Mouse (Mus musculus): ENCODE results near the gene Kcnd3. TPM values are rescaled to one million over a fixed set of nuclear protein-coding genes. Genes with fewer than 3 reads are reported as not detected.
A peak's percentile ranks its signal among the peaks of the same experiment; 100 is the strongest.

The Kcnd3 gene
- polyA plus RNA-seq, 1 experiment = 5.0 TPM

DNA sequence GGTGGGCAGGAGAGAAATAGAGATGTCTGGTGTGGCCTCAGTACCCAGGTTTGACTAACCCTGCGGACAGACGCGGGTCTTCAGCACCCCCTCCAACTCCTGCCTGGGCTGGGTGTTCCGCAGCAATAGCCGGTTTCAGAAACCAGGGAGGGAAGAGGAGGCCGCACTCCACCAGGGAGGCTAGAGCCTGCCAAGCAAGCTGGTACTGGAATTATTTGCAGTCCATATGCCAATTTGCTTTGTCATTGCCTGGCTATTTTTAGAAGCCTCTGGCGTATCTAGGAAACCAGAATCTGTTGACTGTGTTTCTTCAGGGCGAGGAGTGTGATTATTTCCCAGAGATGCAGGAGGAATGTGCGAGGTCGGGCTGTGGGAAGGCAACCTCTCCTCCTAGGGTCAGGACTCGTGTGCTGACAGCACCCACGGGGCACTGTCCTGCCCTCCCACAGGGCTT lies 69.1 kb downstream of the Kcnd3 start:
- H3K4me3 ChIP-seq (ENCODE audit: insufficient read depth, low read depth, low read length) = no peak overlapping the region
- no peak overlapping the region for H3K27ac ChIP-seq (ENCODE audit: insufficient read depth, low read depth, low read length)
- TF ChIP-seq POLR2A (IDR thresholded peaks at IDR 0.05; ENCODE audit: low read depth, low read length) (no peak), CTCF (conservative IDR thresholded peaks at IDR 0.05; ENCODE audit: insufficient read depth, insufficient read length, low read depth, low read length) (no peak)
- WGBS = 56% methylated on average over 12 of the region's 12 CpGs
- H3K4me1 ChIP-seq (ENCODE audit: control insufficient read depth, insufficient read depth, low read length) = no peaks in the 10 kb centered on the region
- DNase-seq = peak; percentile 14
- no peaks in the 10 kb centered on the region for H3K27me3 ChIP-seq (replicated peaks; ENCODE audit: control insufficient read depth, insufficient read depth, low read length)
- H3K36me3 ChIP-seq (ENCODE audit: control insufficient read depth, insufficient read depth, low read length) = no peaks in the 10 kb centered on the region

DNA sequence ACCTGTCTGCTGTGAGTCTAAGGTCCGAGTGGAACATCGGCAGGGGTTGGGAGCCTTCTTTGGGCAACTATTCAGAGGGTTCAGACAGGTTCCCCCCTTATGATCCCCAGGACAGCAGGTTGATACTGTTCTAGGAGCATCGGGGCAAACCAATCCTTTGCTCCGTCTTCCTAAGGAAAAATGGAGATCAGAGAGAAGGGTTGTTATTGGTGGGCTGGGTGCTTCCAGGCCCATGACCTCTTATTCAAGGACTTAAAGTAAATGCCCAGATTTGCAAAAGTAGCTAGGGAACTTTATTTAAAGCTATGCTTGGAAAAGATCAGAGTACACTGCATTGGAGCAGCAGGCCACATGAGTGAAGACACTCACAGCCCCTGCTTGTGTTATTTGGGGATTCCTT lies 69.5 kb downstream of the Kcnd3 start:
- no peak for DNase-seq
- no peak overlapping the region for H3K27ac ChIP-seq (ENCODE audit: insufficient read depth, low read depth, low read length)
- WGBS = 77% methylated on average over 4 of the region's 4 CpGs
- no peak overlapping the region for H3K4me3 ChIP-seq (ENCODE audit: insufficient read depth, low read depth, low read length)
- TF ChIP-seq CTCF (conservative IDR thresholded peaks at IDR 0.05; ENCODE audit: insufficient read depth, insufficient read length, low read depth, low read length) = no peak
- no peaks in the 10 kb centered on the region for H3K4me1 ChIP-seq (ENCODE audit: control insufficient read depth, insufficient read depth, low read length)
- no peaks in the 10 kb centered on the region for H3K36me3 ChIP-seq (ENCODE audit: control insufficient read depth, insufficient read depth, low read length)
- no peaks in the 10 kb centered on the region for H3K27me3 ChIP-seq (replicated peaks; ENCODE audit: control insufficient read depth, insufficient read depth, low read length)

DNA sequence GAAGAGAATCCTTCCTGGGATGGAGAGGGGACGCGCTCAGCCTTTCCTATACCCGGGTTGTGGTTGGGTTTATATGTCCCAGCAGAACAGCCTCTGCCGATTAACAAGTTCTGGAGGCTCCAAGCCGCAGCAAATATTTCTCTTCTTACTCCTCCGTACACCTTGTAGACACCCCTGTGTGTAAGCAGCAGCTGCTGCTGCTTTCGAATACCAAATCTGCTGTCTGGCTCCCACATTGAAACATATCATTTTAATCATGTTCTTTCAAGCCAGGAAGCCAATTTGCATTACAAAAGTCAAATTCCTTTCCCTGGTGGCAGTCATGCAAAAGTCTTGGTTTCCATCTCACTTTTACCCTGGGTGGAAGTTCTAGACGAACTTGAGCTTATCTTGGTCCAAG lies 76.7 kb downstream of the Kcnd3 start:
- no peaks in the 10 kb centered on the region for H3K36me3 ChIP-seq (ENCODE audit: control insufficient read depth, insufficient read depth, low read length)
- WGBS = 80% methylated on average over 8 of the region's 8 CpGs
- no peak for DNase-seq
- H3K4me1 ChIP-seq (ENCODE audit: control insufficient read depth, insufficient read depth, low read length) = no peaks in the 10 kb centered on the region
- H3K27me3 ChIP-seq (replicated peaks; ENCODE audit: control insufficient read depth, insufficient read depth, low read length) = no peaks in the 10 kb centered on the region
- H3K27ac ChIP-seq (ENCODE audit: insufficient read depth, low read depth, low read length) = no peak overlapping the region
- TF ChIP-seq CTCF (conservative IDR thresholded peaks at IDR 0.05; ENCODE audit: insufficient read depth, insufficient read length, low read depth, low read length) = no peak
- no peak for TF ChIP-seq POLR2A (IDR thresholded peaks at IDR 0.05; ENCODE audit: low read depth, low read length)
- H3K4me3 ChIP-seq (ENCODE audit: insufficient read depth, low read depth, low read length) = no peak overlapping the region

DNA sequence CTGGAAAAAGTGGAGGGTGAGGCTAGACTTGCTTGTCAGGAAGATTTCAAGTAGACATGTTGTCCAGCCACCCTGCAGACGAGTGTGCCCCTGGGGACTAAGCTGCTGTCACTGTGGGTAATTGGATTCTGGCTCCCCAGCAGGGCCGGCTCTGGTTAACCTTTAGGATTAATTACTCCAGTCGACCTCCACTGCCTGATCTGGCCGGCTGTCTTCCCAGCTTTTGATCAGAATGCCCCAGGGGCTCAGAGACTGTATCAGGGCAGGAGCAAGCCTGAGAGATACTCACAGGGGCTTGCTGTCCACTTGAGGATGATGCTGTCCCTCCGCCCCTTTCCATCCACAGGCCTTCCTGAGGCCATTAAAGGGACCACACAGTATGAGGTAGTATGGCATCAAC lies 77.6 kb downstream of the Kcnd3 start:
- Histone ChIP-seq H3K4me3 (ENCODE audit: insufficient read depth, low read depth, low read length) (no peak overlapping the region), H3K27ac (ENCODE audit: insufficient read depth, low read depth, low read length) (no peak overlapping the region), H3K36me3 (ENCODE audit: control insufficient read depth, insufficient read depth, low read length) (no peaks in the 10 kb centered on the region), H3K4me1 (ENCODE audit: control insufficient read depth, insufficient read depth, low read length) (no peaks in the 10 kb centered on the region), H3K27me3 (replicated peaks; ENCODE audit: control insufficient read depth, insufficient read depth, low read length) (no peaks in the 10 kb centered on the region)
- 36% methylated on average over 5 of the region's 5 CpGs for WGBS
- TF ChIP-seq CTCF (conservative IDR thresholded peaks at IDR 0.05; ENCODE audit: insufficient read depth, insufficient read length, low read depth, low read length) = no peak
- DNase-seq = no peak

DNA sequence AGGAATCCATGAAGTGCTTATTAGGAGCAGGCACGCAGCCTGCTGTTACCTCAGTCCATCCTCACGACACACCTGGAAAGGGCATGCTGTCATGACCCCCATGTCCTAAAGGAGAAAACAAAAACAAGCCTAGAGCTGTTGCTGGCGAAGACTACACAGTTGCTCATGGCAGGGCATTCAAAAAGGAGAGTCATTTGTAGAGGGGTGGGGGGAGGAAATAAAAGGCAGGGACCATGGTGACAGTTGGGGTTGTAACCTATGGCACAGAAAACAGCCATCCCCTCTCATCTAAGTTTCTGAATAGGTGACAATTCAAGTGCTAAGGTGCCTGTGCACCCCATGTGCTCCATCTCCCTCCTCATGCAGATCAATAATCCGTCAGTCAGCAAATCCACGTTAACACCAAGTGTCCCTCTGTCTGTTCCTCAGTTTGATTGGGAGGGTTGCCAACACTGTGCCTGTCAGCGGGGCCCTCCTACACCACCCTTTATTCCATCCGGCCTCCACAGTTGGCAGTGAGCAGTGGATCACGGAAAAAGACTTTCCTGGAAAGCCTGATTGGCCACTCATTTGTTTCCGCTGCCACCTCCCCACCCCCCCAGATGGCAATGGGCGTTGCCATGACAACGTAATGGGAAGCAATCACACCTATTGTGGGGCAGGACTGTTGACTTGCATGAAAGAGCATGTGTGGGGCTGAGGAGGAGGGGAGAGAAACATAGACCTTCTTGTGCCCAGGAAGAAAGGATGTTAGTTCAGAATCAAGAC lies 78.4 kb downstream of the Kcnd3 start:
- Histone ChIP-seq H3K4me1 (ENCODE audit: control insufficient read depth, insufficient read depth, low read length) (no peaks in the 10 kb centered on the region), H3K27me3 (replicated peaks; ENCODE audit: control insufficient read depth, insufficient read depth, low read length) (no peaks in the 10 kb centered on the region), H3K4me3 (ENCODE audit: insufficient read depth, low read depth, low read length) (no peak overlapping the region), H3K27ac (ENCODE audit: insufficient read depth, low read depth, low read length) (no peak overlapping the region), H3K36me3 (ENCODE audit: control insufficient read depth, insufficient read depth, low read length) (no peaks in the 10 kb centered on the region)
- WGBS = 36% methylated on average over 11 of the region's 11 CpGs
- no peak for DNase-seq
- TF ChIP-seq POLR2A (IDR thresholded peaks at IDR 0.05; ENCODE audit: low read depth, low read length) (no peak), CTCF (conservative IDR thresholded peaks at IDR 0.05; ENCODE audit: insufficient read depth, insufficient read length, low read depth, low read length) (no peak)

DNA sequence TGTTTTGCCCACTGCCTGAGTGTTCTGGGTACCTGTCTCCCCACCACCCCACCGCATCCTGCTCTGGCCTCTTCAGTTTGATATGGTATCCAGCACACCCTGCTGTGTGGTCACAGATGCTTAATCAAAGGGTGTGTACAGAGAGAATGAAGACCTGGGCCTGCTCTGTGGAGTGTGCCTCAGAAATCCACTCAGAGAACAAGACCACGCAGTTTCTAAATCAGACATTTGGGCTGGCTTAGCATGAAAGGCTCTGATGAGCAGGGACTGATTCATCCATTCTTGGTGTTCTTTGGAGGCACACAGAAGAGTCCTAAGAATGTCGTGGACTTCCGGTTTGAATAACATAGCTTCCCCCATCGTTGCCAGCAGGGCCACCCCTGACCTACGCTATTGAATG lies 86.3 kb downstream of the Kcnd3 start:
- TF ChIP-seq POLR2A (IDR thresholded peaks at IDR 0.05; ENCODE audit: low read depth, low read length) = no peak
- WGBS = 27% methylated on average over 6 of the region's 6 CpGs
- Histone ChIP-seq H3K27ac (ENCODE audit: insufficient read depth, low read depth, low read length) (no peak overlapping the region), H3K36me3 (ENCODE audit: control insufficient read depth, insufficient read depth, low read length) (no peaks in the 10 kb centered on the region), H3K27me3 (replicated peaks; ENCODE audit: control insufficient read depth, insufficient read depth, low read length) (no peaks in the 10 kb centered on the region), H3K4me1 (ENCODE audit: control insufficient read depth, insufficient read depth, low read length) (no peaks in the 10 kb centered on the region), H3K4me3 (ENCODE audit: insufficient read depth, low read depth, low read length) (no peak overlapping the region)
- no peak for DNase-seq

DNA sequence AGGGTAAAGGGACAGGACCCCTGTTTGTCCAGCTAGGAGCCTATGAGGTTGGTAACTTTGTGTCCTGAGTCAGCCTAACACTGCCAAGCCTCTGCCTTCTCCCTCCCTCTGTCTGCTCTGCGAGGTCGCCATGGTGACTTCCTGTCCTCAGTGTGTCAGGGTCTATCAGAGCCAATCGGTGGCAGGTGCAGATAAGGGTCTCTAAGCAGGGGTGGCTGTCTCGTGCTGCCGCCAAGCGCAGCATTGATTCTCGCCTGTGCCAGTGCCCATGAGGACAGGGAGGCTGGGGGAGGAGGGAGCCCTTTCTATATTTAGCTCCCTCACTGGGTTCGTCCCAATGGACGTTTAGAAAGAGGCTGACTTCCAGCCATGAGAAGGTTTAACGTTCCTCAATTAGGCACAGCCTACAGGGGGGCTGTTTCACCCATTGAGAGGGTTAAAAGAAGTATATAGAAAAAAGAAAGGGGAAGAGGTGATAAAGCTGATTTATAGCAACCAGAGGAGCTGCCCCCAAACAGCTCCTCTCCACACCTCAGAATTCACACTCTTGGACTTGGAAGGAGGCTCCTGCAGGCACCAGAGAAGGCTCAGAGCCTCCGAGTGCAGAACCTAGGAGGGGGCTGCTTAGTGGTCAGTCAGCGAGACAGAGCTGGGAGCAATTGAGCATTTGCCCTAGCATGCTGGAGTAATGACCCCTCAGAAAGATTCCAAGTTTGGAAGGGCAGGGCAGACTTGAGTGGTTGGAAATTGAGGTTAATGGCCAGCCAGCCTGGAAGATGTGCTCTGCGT lies 86.9 kb downstream of the Kcnd3 start:
- TF ChIP-seq POLR2A (IDR thresholded peaks at IDR 0.05; ENCODE audit: low read depth, low read length) (no peak), CTCF (conservative IDR thresholded peaks at IDR 0.05; ENCODE audit: insufficient read depth, insufficient read length, low read depth, low read length) (no peak)
- Histone ChIP-seq H3K36me3 (ENCODE audit: control insufficient read depth, insufficient read depth, low read length) (no peaks in the 10 kb centered on the region), H3K4me1 (ENCODE audit: control insufficient read depth, insufficient read depth, low read length) (no peaks in the 10 kb centered on the region), H3K4me3 (ENCODE audit: insufficient read depth, low read depth, low read length) (no peak overlapping the region), H3K27ac (ENCODE audit: insufficient read depth, low read depth, low read length) (no peak overlapping the region), H3K27me3 (replicated peaks; ENCODE audit: control insufficient read depth, insufficient read depth, low read length) (no peaks in the 10 kb centered on the region)
- 12% methylated on average over 13 of the region's 13 CpGs for WGBS
- no peak for DNase-seq
